Mouse (Mus musculus) heart, embryonic 16.5 days (tissue): Measurements from ENCODE around the gene Magix. TPM values are rescaled to one million over a fixed set of nuclear protein-coding genes. Genes with fewer than 3 reads are reported as not detected.

Experiments
- ATAC-seq: fragments of 200-750 bp; cut with Nextera tagmentation; replicated peaks from 2 replicates; pipeline ENCODE4 v1.8.0; 2017; ENCODE audit warnings: moderate number of reproducible peaks; ENCODE audit not compliant: insufficient read depth, low FRiP score; ENCODE audit errors: extremely low read depth
- H3K27ac ChIP-seq: fragments of 300-500 bp; sonication (generic); 2 replicates; pipeline ENCODE4 v1.5.1; 2014; ENCODE audit warnings: mild to moderate bottlenecking, low read length, control low read depth, moderate library complexity
- H3K27me3 ChIP-seq: fragments of 300-500 bp; sonication (generic); 2 replicates; pipeline ENCODE4 v1.6.1; 2014; ENCODE audit warnings: low read length, mixed read lengths; ENCODE audit not compliant: control insufficient read depth, insufficient read depth
- H3K36me3 ChIP-seq: fragments of 300-500 bp; sonication (generic); 2 replicates; pipeline ENCODE4 v1.6.1; 2014; ENCODE audit not compliant: control insufficient read depth, insufficient read depth
- H3K4me1 ChIP-seq: fragments of 300-500 bp; sonication (generic); 2 replicates; pipeline ENCODE4 v1.6.1; 2014; ENCODE audit warnings: low read length, mixed read lengths; ENCODE audit not compliant: control insufficient read depth, insufficient read depth
- H3K4me2 ChIP-seq: fragments of 300-500 bp; sonication (generic); 2 replicates; pipeline ENCODE4 v1.6.1; 2014; ENCODE audit warnings: low read depth, mild to moderate bottlenecking, control low read depth, low read length
- H3K4me3 ChIP-seq: fragments of 300-500 bp; sonication (generic); 2 replicates; pipeline ENCODE4 v1.5.1; 2014; ENCODE audit warnings: mild to moderate bottlenecking, control low read depth, low read length
- H3K9ac ChIP-seq: fragments of 300-500 bp; sonication (generic); 2 replicates; pipeline ENCODE4 v1.6.1; 2014; ENCODE audit warnings: low read length, control low read depth
- H3K9me3 ChIP-seq: fragments of 300-500 bp; sonication (generic); replicated peaks from 2 replicates; pipeline ENCODE4 v1.6.1; 2016; ENCODE audit warnings: low read length; ENCODE audit not compliant: control insufficient read depth
- WGBS: fragments of 180-500 bp; shearing (Covaris S2); extraction: QIAGEN DNeasy Blood & Tissue Kit; methylation state at CpG from one replicate; pipeline ENCODE4 v1.1.7; 2014; 5-methylcytosine and 5-hydroxymethylcytosine counted together
- polyA plus RNA-seq: library from polyadenylated mRNA; unstranded; fragments of >200 nt; fragmentation: Nextera tagmentation; extraction: Ambion mirVana; gene quantifications from 2 replicates; pipeline ENCODE4 v1.2.1, GENCODE M21; 2015

Magix gene
- polyA plus RNA-seq, 1 experiment from 2014 or later: 0.60 TPM

GRCm38 (mm10) chrX:7665739-7666502 lies 15.1 kb downstream of the Magix start:
- WGBS: 67% methylated on average over 21 of the region's 21 CpGs
- H3K36me3 ChIP-seq: peaks cover 8% of the 10 kb centered on the region; the same call in 1 of the 2 replicates
- no peak overlapping the region for H3K4me2 ChIP-seq
- H3K9me3 ChIP-seq: no peaks in the 10 kb centered on the region
- no peak overlapping the region for H3K4me3 ChIP-seq
- no peaks in the 10 kb centered on the region for H3K27me3 ChIP-seq
- ATAC-seq: no peak
- H3K9ac ChIP-seq: no peak overlapping the region
- peaks cover 4% of the 10 kb centered on the region; the same call in 1 of the 2 replicates for H3K4me1 ChIP-seq
- no peak overlapping the region for H3K27ac ChIP-seq

- Histone ChIP-seq H3K4me2 (no peak overlapping the region), H3K27me3 (no peaks in the 10 kb centered on the region), H3K36me3 (peaks cover 10% of the 10 kb centered on the region; the same call in 1 of the 2 replicates), H3K4me1 (peaks cover 8% of the 10 kb centered on the region; the same call in 1 of the 2 replicates), H3K9ac (no peak overlapping the region), H3K27ac (no peak overlapping the region), H3K4me3 (no peak overlapping the region), H3K9me3 (no peaks in the 10 kb centered on the region)
- no peak for ATAC-seq
- WGBS: 83% methylated on average over 11 of the region's 11 CpGs
Observed at GRCm38 (mm10) chrX:7664791-7665190, 16.3 kb downstream of the Magix start.

- H3K36me3 ChIP-seq: peaks cover 6% of the 10 kb centered on the region; the same call in 1 of the 2 replicates
- H3K9ac ChIP-seq: no peak overlapping the region
- no peak overlapping the region for H3K4me3 ChIP-seq
- H3K9me3 ChIP-seq: no peaks in the 10 kb centered on the region
- H3K27ac ChIP-seq: peak overlapping the region; percentile 54
- H3K4me2 ChIP-seq: no peak overlapping the region
- H3K4me1 ChIP-seq: peaks cover 14% of the 10 kb centered on the region
- ATAC-seq: no peak
- 74% methylated on average over 3 of the region's 3 CpGs for WGBS
- H3K27me3 ChIP-seq: no peaks in the 10 kb centered on the region
Observed at GRCm38 (mm10) chrX:7662936-7663335, 18.1 kb downstream of the Magix start.

GRCm38 (mm10) chrX:7661086-7661485 lies 20.0 kb downstream of the Magix start:
- Histone ChIP-seq H3K27me3 (no peaks in the 10 kb centered on the region), H3K4me3 (no peak overlapping the region), H3K4me2 (no peak overlapping the region), H3K9me3 (no peaks in the 10 kb centered on the region), H3K4me1 (peaks cover 14% of the 10 kb centered on the region), H3K9ac (no peak overlapping the region), H3K27ac (peak overlapping the region; percentile 57), H3K36me3 (peaks cover 2% of the 10 kb centered on the region; the same call in 1 of the 2 replicates)
- WGBS: 56% methylated on average over 4 of the region's 4 CpGs
- no peak for ATAC-seq

GRCm38 (mm10) chrX:7658785-7659589 lies 22.1 kb downstream of the Magix start:
- Histone ChIP-seq H3K9ac (peak overlapping the region; percentile 78), H3K27ac (peak overlapping the region; percentile 87), H3K9me3 (no peaks in the 10 kb centered on the region), H3K27me3 (no peaks in the 10 kb centered on the region), H3K4me1 (peaks cover 14% of the 10 kb centered on the region), H3K4me2 (peak overlapping the region; percentile 69), H3K36me3 (peaks cover 2% of the 10 kb centered on the region; the same call in 1 of the 2 replicates), H3K4me3 (no peak overlapping the region; the same call in 1 of the 2 replicates)
- WGBS: 64% methylated on average over 11 of the region's 11 CpGs
- no peak for ATAC-seq

- 20% methylated on average over 15 of the region's 15 CpGs for WGBS
- ATAC-seq: peak; percentile 33
- H3K9ac ChIP-seq: peak overlapping the region; percentile 78
Observed at GRCm38 (mm10) chrX:7658031-7658784, 22.8 kb downstream of the Magix start.

GRCm38 (mm10) chrX:7657221-7657639 lies 23.8 kb downstream of the Magix start, which contains the start of gene Prickle3:
Gene Prickle3 (plus strand): TSS chrX:7657260.
- ATAC-seq: peak; percentile 79
- H3K4me2 ChIP-seq: peak within 1 kb of the TSS; percentile 69
- peak within 1 kb of the TSS; percentile 78 for H3K9ac ChIP-seq
- peaks cover 14% of the 10 kb centered on the region for H3K4me1 ChIP-seq
- peak within 1 kb of the TSS; percentile 87 for H3K27ac ChIP-seq
- no peaks in the 10 kb centered on the region for H3K9me3 ChIP-seq
- no peaks in the 10 kb centered on the region for H3K27me3 ChIP-seq
- H3K4me3 ChIP-seq: peak within 1 kb of the TSS; percentile 69
- H3K36me3 ChIP-seq: peaks cover 2% of the 10 kb centered on the region; the same call in 1 of the 2 replicates
- WGBS: 10% methylated on average over 21 of the region's 26 CpGs

More at GRCm38 (mm10) chrX:7658031-7658784, 22.8 kb downstream of the Magix start:
- peak overlapping the region; percentile 69 for H3K4me3 ChIP-seq
- peaks cover 14% of the 10 kb centered on the region for H3K4me1 ChIP-seq
- peak overlapping the region; percentile 69 for H3K4me2 ChIP-seq
- H3K27ac ChIP-seq: peak overlapping the region; percentile 87
- no peaks in the 10 kb centered on the region for H3K9me3 ChIP-seq
- H3K36me3 ChIP-seq: peaks cover 2% of the 10 kb centered on the region; the same call in 1 of the 2 replicates
- no peaks in the 10 kb centered on the region for H3K27me3 ChIP-seq

- Histone ChIP-seq H3K36me3 (no peaks in the 10 kb centered on the region), H3K4me3 (peak overlapping the region; percentile 61), H3K9ac (peak overlapping the region; percentile 82), H3K9me3 (no peaks in the 10 kb centered on the region), H3K4me1 (no peaks in the 10 kb centered on the region), H3K27me3 (no peaks in the 10 kb centered on the region), H3K27ac (peak overlapping the region; percentile 85), H3K4me2 (peak overlapping the region; percentile 71)
- WGBS: 12% methylated on average over 25 of the region's 25 CpGs
- ATAC-seq: peak; percentile 94
Observed at GRCm38 (mm10) chrX:7648671-7649304, 32.3 kb downstream of the Magix start.
